Mouse (Mus musculus): ENCODE data around the gene Slc46a1. TPM values are rescaled to one million over a fixed set of nuclear protein-coding genes. Genes with fewer than 3 reads are reported as not detected.

Gene Slc46a1
- polyA plus RNA-seq, 1 experiment from 2014 or later = 21.3 TPM

GRCm38 (mm10) chr11:78512025-78512957 is 46.8 kb downstream of the Slc46a1 start, which contains the start of the genes Tmem199 and Poldip2:
TSS of gene Tmem199 (minus strand) at chr11:78512172.
TSS of gene Poldip2 (plus strand) at chr11:78512193.
- Histone ChIP-seq H3K27me3 (no peaks in the 10 kb centered on the region), H3K9ac (peak within 1 kb of the TSS; percentile 94), H3K36me3 (peaks cover 47% of the 10 kb centered on the region), H3K4me1 (peaks cover 18% of the 10 kb centered on the region), H3K9me3 (no peaks in the 10 kb centered on the region), H3K4me3 (peak within 1 kb of the TSS; percentile 96), H3K27ac (peak within 1 kb of the TSS; percentile 87), H3K4me2 (peak within 1 kb of the TSS; percentile 87)
- WGBS = under 1% methylated on average over 66 of the region's 67 CpGs
- peak; percentile 95 for ATAC-seq (ENCODE audit: insufficient number of reproducible peaks, low FRiP score, low TSS enrichment, low read depth)

GRCm38 (mm10) chr11:78513106-78513790 is 47.8 kb downstream of the Slc46a1 start:
- ATAC-seq (ENCODE audit: insufficient number of reproducible peaks, low FRiP score, low TSS enrichment, low read depth) = no peak
- H3K36me3 ChIP-seq = peaks cover 47% of the 10 kb centered on the region
- 71% methylated on average over 3 of the region's 3 CpGs for WGBS
- H3K27me3 ChIP-seq = no peaks in the 10 kb centered on the region
- H3K9ac ChIP-seq = peak overlapping the region; percentile 94
- H3K4me2 ChIP-seq = peak overlapping the region; percentile 87
- H3K4me3 ChIP-seq = peak overlapping the region; percentile 96
- H3K27ac ChIP-seq = no peak overlapping the region
- peaks cover 18% of the 10 kb centered on the region for H3K4me1 ChIP-seq
- no peaks in the 10 kb centered on the region for H3K9me3 ChIP-seq

DNA sequence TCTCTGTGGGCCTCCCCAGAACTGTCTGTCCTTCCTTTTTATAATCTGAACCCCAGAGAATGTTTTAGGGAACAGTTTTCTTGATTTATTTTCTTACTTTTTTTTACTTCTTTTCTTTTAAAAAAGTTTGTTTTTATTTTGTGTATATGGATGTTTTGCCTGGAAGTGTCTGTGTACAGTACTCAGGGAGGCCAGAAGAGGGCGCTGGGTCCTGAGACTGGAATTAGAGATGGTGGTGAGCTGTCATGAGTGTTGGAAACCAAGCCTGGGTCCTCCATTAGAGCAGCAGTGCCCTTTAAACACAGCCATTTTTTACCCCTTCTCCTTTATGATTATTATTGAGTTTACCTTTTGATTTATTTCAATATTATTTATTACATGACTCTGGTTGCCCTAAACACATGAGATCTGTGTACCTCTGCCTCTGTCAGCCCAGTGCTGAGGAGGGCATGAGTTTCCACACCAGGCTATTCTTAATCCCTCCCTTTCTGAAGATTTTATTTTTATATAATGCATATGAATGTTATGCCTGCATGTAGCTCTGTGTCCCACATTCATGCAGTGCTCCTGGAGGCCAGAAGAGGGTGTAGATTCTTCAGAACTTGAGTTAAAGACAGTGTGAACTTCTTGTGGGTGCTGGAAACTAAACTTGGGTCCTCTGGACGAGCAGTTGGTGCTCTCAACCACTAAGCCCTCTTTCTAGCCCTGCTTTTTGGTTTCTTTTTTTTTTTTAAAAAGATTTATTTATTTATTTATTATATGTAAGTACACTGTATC is 50.2 kb downstream of the Slc46a1 start:
- Histone ChIP-seq H3K9me3 (no peaks in the 10 kb centered on the region), H3K36me3 (peaks cover 65% of the 10 kb centered on the region), H3K4me3 (no peak overlapping the region), H3K27me3 (no peaks in the 10 kb centered on the region), H3K4me2 (no peak overlapping the region), H3K4me1 (peaks cover 18% of the 10 kb centered on the region), H3K27ac (no peak overlapping the region), H3K9ac (no peak overlapping the region)
- 74% methylated on average over 2 of the region's 2 CpGs for WGBS
- ATAC-seq (ENCODE audit: insufficient number of reproducible peaks, low FRiP score, low TSS enrichment, low read depth) = no peak

DNA sequence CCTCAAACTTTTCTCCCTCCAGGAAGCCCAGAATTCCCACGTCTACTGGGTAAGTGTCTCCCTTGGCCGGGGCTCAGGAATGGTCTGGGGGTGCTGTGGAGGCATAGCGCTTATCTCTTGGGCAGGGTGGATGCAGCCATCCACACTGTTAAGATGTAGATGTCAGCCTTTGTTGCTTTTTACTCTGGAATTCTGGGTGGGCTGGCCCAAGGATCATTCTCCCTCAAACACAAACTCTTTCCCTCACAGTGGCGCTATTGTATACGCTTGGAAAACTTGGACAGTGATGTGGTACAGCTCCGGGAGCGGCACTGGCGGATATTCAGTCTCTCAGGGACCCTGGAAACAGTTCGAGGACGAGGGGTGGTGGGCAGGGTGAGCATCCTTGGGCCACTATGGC is 53.4 kb downstream of the Slc46a1 start:
- Histone ChIP-seq H3K27ac (no peak overlapping the region), H3K9ac (no peak overlapping the region), H3K4me3 (no peak overlapping the region), H3K4me1 (no peaks in the 10 kb centered on the region), H3K36me3 (peaks cover 95% of the 10 kb centered on the region), H3K4me2 (no peak overlapping the region), H3K9me3 (no peaks in the 10 kb centered on the region), H3K27me3 (no peaks in the 10 kb centered on the region)
- no peak for ATAC-seq (ENCODE audit: insufficient number of reproducible peaks, low FRiP score, low TSS enrichment, low read depth)
- 94% methylated on average over 10 of the region's 10 CpGs for WGBS

Other genes with a start within 250 kb of the Slc46a1 start
- 93.2 and 97.7 TPM in 2 replicates for gene Sdf2, start 220.0 kb upstream of the Slc46a1 start, polyA plus RNA-seq (2015; fragmentation: Nextera tagmentation; extraction: Ambion mirVana)
- 27.4 and 28.2 TPM in 2 replicates for gene Supt6, start 219.7 kb upstream of the Slc46a1 start, polyA plus RNA-seq (2015; fragmentation: Nextera tagmentation; extraction: Ambion mirVana)
- 63.3 and 68.8 TPM in 2 replicates for gene 2610507B11Rik, start 203.9 kb upstream of the Slc46a1 start, polyA plus RNA-seq (2015; fragmentation: Nextera tagmentation; extraction: Ambion mirVana)
- gene BC030499, start 174.9 kb upstream of the Slc46a1 start, polyA plus RNA-seq (2015; fragmentation: Nextera tagmentation; extraction: Ambion mirVana) = 0.09 TPM in 1 of 2 replicates, not detected in the other
- 26.3 and 29.5 TPM in 2 replicates for gene Spag5, start 164.2 kb upstream of the Slc46a1 start, polyA plus RNA-seq (2015; fragmentation: Nextera tagmentation; extraction: Ambion mirVana)
- gene Aldoc, start 142.7 kb upstream of the Slc46a1 start, polyA plus RNA-seq (2015; fragmentation: Nextera tagmentation; extraction: Ambion mirVana) = 25.0 and 25.5 TPM in 2 replicates
- 83.9 and 85.7 TPM in 2 replicates for gene Pigs, start 137.3 kb upstream of the Slc46a1 start, polyA plus RNA-seq (2015; fragmentation: Nextera tagmentation; extraction: Ambion mirVana)
- 35.8 and 44.3 TPM in 2 replicates for gene Unc119, start 122.2 kb upstream of the Slc46a1 start, polyA plus RNA-seq (2015; fragmentation: Nextera tagmentation; extraction: Ambion mirVana)
- gene Foxn1, start 79.1 kb upstream of the Slc46a1 start, polyA plus RNA-seq (2015; fragmentation: Nextera tagmentation; extraction: Ambion mirVana) = 3.1 and 3.5 TPM in 2 replicates
- gene Slc13a2, start 43.5 kb upstream of the Slc46a1 start, polyA plus RNA-seq (2015; fragmentation: Nextera tagmentation; extraction: Ambion mirVana) = 0.10 TPM in 1 of 2 replicates, not detected in the other
- 1.3 and 1.7 TPM in 2 replicates for gene Sarm1, start 32.1 kb downstream of the Slc46a1 start, polyA plus RNA-seq (2015; fragmentation: Nextera tagmentation; extraction: Ambion mirVana)
- gene Vtn, start 33.4 kb downstream of the Slc46a1 start, polyA plus RNA-seq (2015; fragmentation: Nextera tagmentation; extraction: Ambion mirVana) = 1.7 and 2.7 TPM in 2 replicates
- 0.22 TPM in 1 of 2 replicates, not detected in the other for gene Sebox, start 37.8 kb downstream of the Slc46a1 start, polyA plus RNA-seq (2015; fragmentation: Nextera tagmentation; extraction: Ambion mirVana)
- 39.7 and 41.9 TPM in 2 replicates for gene Tmem199, start 46.5 kb downstream of the Slc46a1 start, polyA plus RNA-seq (2015; fragmentation: Nextera tagmentation; extraction: Ambion mirVana)
- 163 and 177 TPM in 2 replicates for gene Poldip2, start 46.5 kb downstream of the Slc46a1 start, polyA plus RNA-seq (2015; fragmentation: Nextera tagmentation; extraction: Ambion mirVana)
- gene Tnfaip1, start 70.6 kb downstream of the Slc46a1 start, polyA plus RNA-seq (2015; fragmentation: Nextera tagmentation; extraction: Ambion mirVana) = 95.1 and 95.3 TPM in 2 replicates
- 196 and 206 TPM in 2 replicates for gene Ift20, start 70.7 kb downstream of the Slc46a1 start, polyA plus RNA-seq (2015; fragmentation: Nextera tagmentation; extraction: Ambion mirVana)
- 89.3 and 92.7 TPM in 2 replicates for gene Tmem97, start 85.1 kb downstream of the Slc46a1 start, polyA plus RNA-seq (2015; fragmentation: Nextera tagmentation; extraction: Ambion mirVana)
- gene Nlk, start 231.7 kb downstream of the Slc46a1 start, polyA plus RNA-seq (2015; fragmentation: Nextera tagmentation; extraction: Ambion mirVana) = 8.6 and 9.5 TPM in 2 replicates

All from limb, embryonic 15.5 days (tissue).